Mouse (Mus musculus) heart, embryonic 11.5 days (tissue): ENCODE data around the gene Btbd6. TPM values are rescaled to one million over a fixed set of nuclear protein-coding genes. Genes with fewer than 3 reads are reported as not detected.

ENCODE experiments used
- ATAC-seq: fragments of 200-750 bp; cut with Nextera tagmentation; replicated peaks from 2 replicates; pipeline ENCODE4 v1.8.0; 2017; ENCODE audit warnings: moderate library complexity; ENCODE audit not compliant: insufficient number of reproducible peaks, low FRiP score, low TSS enrichment
- H3K27ac ChIP-seq: fragments of 300-500 bp; sonication (generic); 2 replicates; pipeline ENCODE4 v1.5.1; 2014; ENCODE audit warnings: mild to moderate bottlenecking, low read depth, low read length
- H3K27me3 ChIP-seq: fragments of 300-500 bp; sonication (generic); 2 replicates; pipeline ENCODE4 v1.6.1; 2014; ENCODE audit warnings: mild to moderate bottlenecking, low read length, mixed read lengths; ENCODE audit not compliant: control insufficient read depth, insufficient read depth
- H3K36me3 ChIP-seq: fragments of 300-500 bp; sonication (generic); 2 replicates; pipeline ENCODE4 v1.6.1; 2014; ENCODE audit warnings: mild to moderate bottlenecking, low read length, moderate library complexity, mixed read lengths; ENCODE audit not compliant: control insufficient read depth, insufficient read depth
- H3K4me1 ChIP-seq: fragments of 300-500 bp; sonication (generic); 2 replicates; pipeline ENCODE4 v1.6.1; 2014; ENCODE audit warnings: low read length; ENCODE audit not compliant: control insufficient read depth, insufficient read depth
- H3K4me2 ChIP-seq: fragments of 300-500 bp; sonication (generic); 2 replicates; pipeline ENCODE4 v1.6.1; 2014; ENCODE audit warnings: mild to moderate bottlenecking, moderate library complexity
- H3K4me3 ChIP-seq: fragments of 300-500 bp; sonication (generic); 2 replicates; pipeline ENCODE4 v1.5.1; 2014; ENCODE audit warnings: low read depth, low read length
- H3K9ac ChIP-seq: fragments of 300-500 bp; sonication (generic); 2 replicates; pipeline ENCODE4 v1.6.1; 2014; ENCODE audit warnings: mild to moderate bottlenecking, low read depth, low read length, moderate library complexity
- H3K9me3 ChIP-seq: fragments of 300-500 bp; sonication (generic); replicated peaks from 2 replicates; pipeline ENCODE4 v1.6.1; 2016; ENCODE audit warnings: low read length; ENCODE audit not compliant: control insufficient read depth
- WGBS: fragments of 180-500 bp; shearing (Covaris S2); extraction: QIAGEN DNeasy Blood & Tissue Kit; methylation state at CpG from one replicate; pipeline ENCODE4 v1.1.7; 2014; ENCODE audit not compliant: insufficient replicate concordance; 5-methylcytosine and 5-hydroxymethylcytosine counted together
- polyA plus RNA-seq: library from polyadenylated mRNA; unstranded; fragments of >200 nt; fragmentation: Nextera tagmentation; extraction: Ambion mirVana; gene quantifications from 2 replicates; pipeline ENCODE4 v1.2.1, GENCODE M21; 2014

Btbd6 gene
- polyA plus RNA-seq, 1 experiment from 2014 or later = 18.9 TPM

DNA sequence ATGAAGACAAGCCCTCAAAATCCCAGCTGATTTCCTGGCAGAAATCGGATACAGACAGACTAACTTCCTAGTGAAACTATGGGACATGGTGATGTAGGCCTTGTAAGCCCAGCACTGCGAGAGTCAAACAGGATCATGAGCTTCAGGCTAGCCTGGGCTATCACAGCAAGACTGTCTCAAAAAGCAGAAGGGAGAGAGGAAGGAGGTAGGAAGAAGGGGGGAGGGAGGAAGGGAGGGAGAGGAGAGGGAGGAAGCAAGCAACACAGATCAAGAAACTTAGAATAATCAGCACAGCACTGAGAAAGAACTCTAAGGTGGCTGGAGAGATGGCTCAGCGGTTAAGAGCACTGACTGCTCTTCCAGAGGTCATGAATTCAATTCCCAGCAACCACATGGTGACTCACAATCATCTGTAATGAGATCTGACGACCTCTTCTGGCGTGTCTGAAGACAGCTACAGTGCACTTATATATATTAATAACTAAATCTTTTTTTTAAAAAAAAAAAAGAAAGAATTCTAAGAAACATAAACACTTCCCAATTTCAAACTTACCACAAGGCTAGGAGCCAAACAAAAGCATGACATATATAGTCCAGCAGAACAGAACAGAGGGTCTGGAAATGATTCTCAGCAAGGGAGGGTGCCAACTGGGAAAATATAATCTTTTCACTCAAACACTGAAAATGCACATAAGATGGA lies 14.6 kb downstream of the Btbd6 start:
- Histone ChIP-seq H3K9me3 (no peaks in the 10 kb centered on the region), H3K27ac (no peak overlapping the region), H3K4me2 (no peak overlapping the region), H3K4me1 (no peaks in the 10 kb centered on the region; the same call in 1 of the 2 replicates), H3K4me3 (no peak overlapping the region), H3K27me3 (no peaks in the 10 kb centered on the region), H3K9ac (no peak overlapping the region), H3K36me3 (peaks cover 18% of the 10 kb centered on the region)
- no peak for ATAC-seq
- 82% methylated on average over 5 of the region's 5 CpGs for WGBS

DNA sequence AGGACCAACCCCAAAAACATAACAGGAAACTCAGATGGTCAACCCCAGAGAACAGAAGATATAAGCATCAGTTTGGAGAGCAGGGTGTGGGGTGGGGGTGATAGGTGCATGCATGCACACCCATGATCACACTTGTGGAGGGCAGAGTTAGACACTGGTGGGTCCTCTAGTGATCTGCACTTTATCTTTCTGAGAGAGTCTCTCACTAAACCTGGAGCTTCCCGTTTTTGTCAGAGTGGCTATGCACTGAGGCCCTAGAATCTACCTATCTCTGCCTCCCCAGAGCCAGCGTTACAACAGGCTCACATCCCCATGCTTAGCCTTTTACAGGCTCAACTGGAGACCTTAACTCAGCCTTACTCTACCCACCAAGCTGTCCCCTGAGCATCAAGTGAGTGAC lies 15.2 kb downstream of the Btbd6 start:
- ATAC-seq = no peak

GRCm38 (mm10) chr12:112994153-112994552 lies 17.9 kb downstream of the Btbd6 start:
- Histone ChIP-seq H3K9me3 (no peaks in the 10 kb centered on the region), H3K36me3 (0 out of 2 replicates have a peak, but pooled peaks cover 2% of the 10 kb centered on the region), H3K9ac (no peak overlapping the region), H3K4me2 (no peak overlapping the region), H3K27me3 (no peaks in the 10 kb centered on the region), H3K4me3 (no peak overlapping the region), H3K27ac (no peak overlapping the region), H3K4me1 (peaks cover 10% of the 10 kb centered on the region)
- WGBS = 78% methylated on average over 4 of the region's 4 CpGs
- no peak for ATAC-seq

More for the DNA sequence above, 15.2 kb downstream of the Btbd6 start:
- peaks cover 14% of the 10 kb centered on the region for H3K36me3 ChIP-seq
- H3K27ac ChIP-seq = no peak overlapping the region
- 74% methylated on average over 2 of the region's 2 CpGs for WGBS
- no peak overlapping the region for H3K4me2 ChIP-seq
- no peaks in the 10 kb centered on the region for H3K9me3 ChIP-seq
- H3K4me3 ChIP-seq = no peak overlapping the region
- H3K4me1 ChIP-seq = no peaks in the 10 kb centered on the region; the same call in 1 of the 2 replicates
- H3K9ac ChIP-seq = no peak overlapping the region
- H3K27me3 ChIP-seq = no peaks in the 10 kb centered on the region

GRCm38 (mm10) chr12:112999569-113000293 lies 23.4 kb downstream of the Btbd6 start:
- ATAC-seq = peak; percentile 9
- H3K4me1 ChIP-seq = peaks cover 17% of the 10 kb centered on the region
- H3K9ac ChIP-seq = peak overlapping the region; percentile 91
- peak overlapping the region; percentile 95 for H3K27ac ChIP-seq
- 1% methylated on average over 56 of the region's 56 CpGs for WGBS
- no peaks in the 10 kb centered on the region for H3K9me3 ChIP-seq
- H3K27me3 ChIP-seq = no peaks in the 10 kb centered on the region
- no peaks in the 10 kb centered on the region for H3K36me3 ChIP-seq
- H3K4me3 ChIP-seq = peak overlapping the region; percentile 80
- peak overlapping the region; percentile 74 for H3K4me2 ChIP-seq

GRCm38 (mm10) chr12:113000294-113001132 lies 24.2 kb downstream of the Btbd6 start, which contains the start of gene Brf1:
Gene Brf1 (minus strand): TSS chr12:113000704.
- Histone ChIP-seq H3K4me2 (peak within 1 kb of the TSS; percentile 74), H3K9ac (peak within 1 kb of the TSS; percentile 91), H3K9me3 (no peaks in the 10 kb centered on the region), H3K27ac (peak within 1 kb of the TSS; percentile 95), H3K4me1 (peaks cover 17% of the 10 kb centered on the region), H3K27me3 (no peaks in the 10 kb centered on the region), H3K36me3 (no peaks in the 10 kb centered on the region), H3K4me3 (peak within 1 kb of the TSS; percentile 80)
- ATAC-seq = peak; percentile 98
- 0% methylated on average over 96 of the region's 96 CpGs for WGBS

- peak overlapping the region; percentile 74 for H3K4me2 ChIP-seq
- H3K9ac ChIP-seq = peak overlapping the region; percentile 76
- no peaks in the 10 kb centered on the region for H3K27me3 ChIP-seq
- no peaks in the 10 kb centered on the region for H3K36me3 ChIP-seq
- WGBS = 3% methylated on average over 5 of the region's 5 CpGs
- H3K4me1 ChIP-seq = peaks cover 17% of the 10 kb centered on the region
- peak overlapping the region; percentile 95 for H3K27ac ChIP-seq
- no peak; the same call in 1 of the 2 replicates for ATAC-seq
- no peaks in the 10 kb centered on the region for H3K9me3 ChIP-seq
- peak overlapping the region; percentile 80 for H3K4me3 ChIP-seq
These were observed 24.8 kb downstream of the Btbd6 start for GRCm38 (mm10) chr12:113001133-113001474.

DNA sequence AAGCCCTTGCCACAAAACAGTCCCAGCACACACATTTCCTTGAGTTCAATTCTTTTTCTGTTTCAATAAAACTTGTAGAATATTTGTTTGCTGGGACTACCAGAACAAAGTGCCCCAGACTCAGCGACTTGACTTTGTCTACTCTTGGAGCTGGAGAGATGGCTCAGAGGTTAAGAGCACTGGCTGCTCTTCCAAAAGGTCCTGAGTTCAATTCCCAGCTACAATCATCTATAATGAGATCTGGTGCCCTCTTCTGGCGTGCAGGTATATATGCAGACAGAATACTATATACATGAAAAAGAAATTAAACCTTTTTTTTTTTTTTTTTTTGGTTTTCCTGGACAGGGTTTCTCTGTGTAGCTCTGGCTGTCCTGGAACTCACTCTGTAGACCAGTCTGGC lies 26.4 kb downstream of the Btbd6 start:
- Histone ChIP-seq H3K27me3 (no peaks in the 10 kb centered on the region), H3K9me3 (no peaks in the 10 kb centered on the region), H3K36me3 (no peaks in the 10 kb centered on the region), H3K4me3 (no peak overlapping the region), H3K27ac (no peak overlapping the region), H3K4me2 (no peak overlapping the region), H3K4me1 (peaks cover 14% of the 10 kb centered on the region), H3K9ac (no peak overlapping the region)
- ATAC-seq = no peak
- WGBS = 39% methylated on average over 2 of the region's 2 CpGs

DNA sequence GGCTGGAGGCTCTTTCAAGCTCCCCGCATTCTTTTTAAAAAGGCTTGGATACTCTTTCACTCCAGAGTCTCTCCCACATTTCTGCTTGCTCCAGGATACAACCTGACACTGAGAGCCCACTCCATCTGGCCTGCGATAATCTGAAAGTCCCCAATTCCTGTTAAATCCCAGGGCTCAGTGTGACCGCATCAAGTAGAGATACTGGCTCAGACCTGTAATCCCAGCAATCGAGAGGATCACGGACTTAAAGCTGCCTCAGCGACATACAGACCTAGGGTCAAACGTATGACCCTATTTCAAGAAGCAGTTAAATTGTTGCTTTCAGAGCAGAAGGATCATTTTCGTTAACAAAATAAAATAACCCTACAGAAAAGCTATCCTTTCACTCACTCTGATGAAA lies 27.7 kb downstream of the Btbd6 start:
- WGBS = 72% methylated on average over 8 of the region's 8 CpGs
- ATAC-seq = no peak
- no peaks in the 10 kb centered on the region for H3K9me3 ChIP-seq
- no peaks in the 10 kb centered on the region for H3K27me3 ChIP-seq
- H3K27ac ChIP-seq = no peak overlapping the region
- no peaks in the 10 kb centered on the region for H3K36me3 ChIP-seq
- peaks cover 8% of the 10 kb centered on the region for H3K4me1 ChIP-seq
- no peak overlapping the region for H3K9ac ChIP-seq
- H3K4me3 ChIP-seq = no peak overlapping the region
- H3K4me2 ChIP-seq = no peak overlapping the region
